Mouse (Mus musculus) forebrain, postnatal 0 days (tissue): Measurements from ENCODE around the gene Tgfbr2. TPM values are rescaled to one million over a fixed set of nuclear protein-coding genes. Genes with fewer than 3 reads are reported as not detected.

Experiments used
- ATAC-seq: fragments of 200-750 bp; cut with Nextera tagmentation; 2 replicates; pipeline ENCODE4 v1.8.0; 2017; ENCODE audit warnings: mild to moderate bottlenecking, moderate library complexity
- DNase-seq: peaks from one replicate; pipeline ENCODE4 v3.0.0-alpha.2; 2015
- H3K27ac ChIP-seq: fragments of 300-500 bp; sonication (generic); 2 replicates; pipeline ENCODE4 v1.5.1; 2014; ENCODE audit warnings: low read depth, mild to moderate bottlenecking, antibody characterized with exemption, low read length, moderate library complexity, mixed read lengths
- H3K27me3 ChIP-seq: fragments of 300-500 bp; sonication (generic); 2 replicates; pipeline ENCODE4 v1.6.1; 2014; ENCODE audit warnings: mild to moderate bottlenecking, low read length, mixed read lengths; ENCODE audit not compliant: insufficient read depth
- H3K36me3 ChIP-seq: fragments of 300-500 bp; sonication (generic); 2 replicates; pipeline ENCODE4 v1.6.1; 2014; ENCODE audit warnings: mild to moderate bottlenecking, moderate library complexity; ENCODE audit not compliant: insufficient read depth
- H3K4me1 ChIP-seq: fragments of 300-500 bp; sonication (generic); 2 replicates; pipeline ENCODE4 v1.6.1; 2014; ENCODE audit warnings: antibody characterized with exemption; ENCODE audit not compliant: insufficient read depth
- H3K4me2 ChIP-seq: fragments of 300-500 bp; sonication (generic); 2 replicates; pipeline ENCODE4 v1.6.1; 2014; ENCODE audit warnings: low read depth, mild to moderate bottlenecking, moderate library complexity
- H3K4me3 ChIP-seq: fragments of 300-500 bp; sonication (generic); 2 replicates; pipeline ENCODE4 v1.5.1; 2014; ENCODE audit warnings: low read depth, low read length, mixed read lengths
- H3K9ac ChIP-seq: fragments of 300-500 bp; sonication (generic); 2 replicates; pipeline ENCODE4 v1.6.1; 2014; ENCODE audit warnings: mild to moderate bottlenecking
- H3K9me3 ChIP-seq: fragments of 300-500 bp; sonication (generic); 2 replicates; pipeline ENCODE4 v1.6.1; 2016; ENCODE audit warnings: low read length
- CTCF ChIP-seq: sonication (generic); IDR thresholded peaks from 2 replicates; pipeline ENCODE4 v1.5.1; 2016; ENCODE audit warnings: antibody characterized with exemption, control low read depth, low read depth
- WGBS: fragments of 180-500 bp; shearing (Covaris S2); extraction: QIAGEN DNeasy Blood & Tissue Kit; methylation state at CpG from one replicate; pipeline ENCODE4 v1.1.7; 2014; 5-methylcytosine and 5-hydroxymethylcytosine counted together
- polyA plus RNA-seq: library from polyadenylated mRNA; unstranded; fragments of >200 nt; fragmentation: Nextera tagmentation; extraction: Ambion mirVana; gene quantifications from 2 replicates; pipeline ENCODE4 v1.2.1, GENCODE M21; 2015
- total RNA-seq: library from RNA; depleted of rRNA; stranded (reverse); fragments of >200 nt; gene quantifications from 2 replicates; pipeline ENCODE4 v1.2.3, GENCODE M21; 2014

Tgfbr2 gene
- total and polyA plus RNA-seq, 2 experiments from 2014 or later = 6.5 to 20.8 TPM

DNA sequence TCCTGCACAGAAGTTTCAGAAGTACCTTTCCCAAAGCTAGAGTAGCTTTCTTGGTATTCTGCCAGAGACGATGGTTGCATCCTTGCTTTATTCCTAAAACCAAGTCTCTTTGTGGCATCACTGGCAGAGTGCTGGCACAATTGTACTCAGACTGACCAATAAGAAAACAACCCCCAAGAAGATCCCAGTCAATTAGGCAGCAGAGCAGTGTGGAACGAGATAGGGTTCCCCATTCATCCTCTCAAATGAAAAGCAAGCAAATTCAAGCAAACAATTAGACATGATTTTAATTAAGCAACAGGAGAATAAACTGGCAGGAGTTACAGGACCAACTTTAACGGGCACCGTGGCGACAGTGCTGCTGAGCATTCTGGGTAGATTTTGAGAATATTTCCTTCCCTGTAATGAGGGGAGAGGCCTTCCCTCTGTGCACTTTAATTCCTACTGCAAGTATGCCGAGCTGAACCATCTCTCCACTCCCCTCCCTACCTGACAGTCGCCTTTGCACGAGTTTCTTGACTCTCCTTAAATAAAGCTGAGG lies 56.8 kb downstream of the Tgfbr2 start:
- no peak for ATAC-seq
- Histone ChIP-seq H3K4me3 (no peak overlapping the region), H3K9me3 (no peaks in the 10 kb centered on the region), H3K36me3 (no peaks in the 10 kb centered on the region), H3K4me1 (no peaks in the 10 kb centered on the region), H3K4me2 (no peak overlapping the region), H3K9ac (no peak overlapping the region), H3K27ac (no peak overlapping the region), H3K27me3 (no peaks in the 10 kb centered on the region)
- no peak for DNase-seq
- WGBS = 20% methylated on average over 8 of the region's 8 CpGs
- no peak for TF ChIP-seq CTCF

DNA sequence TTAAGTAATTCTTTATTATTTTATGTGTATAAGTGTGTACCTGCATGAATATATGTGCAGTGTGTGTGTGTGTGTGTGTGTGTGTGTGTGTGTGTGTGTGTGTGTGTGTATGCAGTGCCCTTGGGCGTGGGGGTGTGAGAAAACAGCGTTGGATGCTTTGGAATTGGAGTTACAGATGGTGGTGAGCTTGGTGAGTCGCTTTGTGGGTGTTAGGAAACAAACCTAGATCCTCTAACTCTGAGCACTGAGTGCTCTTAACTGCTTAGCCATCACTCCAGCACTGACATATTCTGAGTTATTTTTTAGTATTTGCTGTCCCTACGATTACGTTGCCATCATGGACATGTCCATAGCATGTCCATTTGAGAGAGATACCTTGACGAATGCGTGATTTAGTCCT lies 59.3 kb downstream of the Tgfbr2 start:
- no peak for TF ChIP-seq CTCF
- H3K9me3 ChIP-seq = no peaks in the 10 kb centered on the region
- no peaks in the 10 kb centered on the region for H3K36me3 ChIP-seq
- no peaks in the 10 kb centered on the region for H3K4me1 ChIP-seq
- H3K4me3 ChIP-seq = no peak overlapping the region
- H3K9ac ChIP-seq = no peak overlapping the region
- no peak for ATAC-seq
- H3K27ac ChIP-seq = no peak overlapping the region
- DNase-seq = no peak
- H3K4me2 ChIP-seq = no peak overlapping the region
- WGBS = 95% methylated on average over 7 of the region's 7 CpGs
- H3K27me3 ChIP-seq = no peaks in the 10 kb centered on the region

DNA sequence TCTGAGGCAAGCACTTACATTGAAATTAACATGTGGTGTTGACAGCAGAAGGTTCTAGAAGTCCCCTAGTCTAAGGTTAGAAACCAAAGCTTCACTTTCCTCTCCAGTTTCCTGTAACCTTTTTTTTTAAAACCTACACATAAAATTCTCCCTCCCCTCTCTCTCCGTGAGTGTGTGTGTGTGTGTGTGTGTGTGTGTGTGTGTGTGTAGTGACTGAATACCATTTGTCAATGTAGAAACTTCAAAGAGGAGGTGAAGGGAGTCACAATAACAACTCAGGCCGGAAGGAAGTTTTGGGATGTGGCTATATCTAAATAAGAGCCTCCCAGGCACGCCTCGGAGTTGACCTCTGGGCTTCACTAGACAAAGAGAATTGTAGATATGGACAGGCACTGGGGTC lies 60.8 kb downstream of the Tgfbr2 start:
- no peak for DNase-seq
- Histone ChIP-seq H3K4me2 (no peak overlapping the region), H3K27ac (no peak overlapping the region), H3K4me1 (no peaks in the 10 kb centered on the region), H3K36me3 (no peaks in the 10 kb centered on the region), H3K9ac (no peak overlapping the region), H3K9me3 (no peaks in the 10 kb centered on the region), H3K27me3 (no peaks in the 10 kb centered on the region), H3K4me3 (no peak overlapping the region)
- 82% methylated on average over 4 of the region's 4 CpGs for WGBS
- ATAC-seq = no peak
- TF ChIP-seq CTCF = no peak

DNA sequence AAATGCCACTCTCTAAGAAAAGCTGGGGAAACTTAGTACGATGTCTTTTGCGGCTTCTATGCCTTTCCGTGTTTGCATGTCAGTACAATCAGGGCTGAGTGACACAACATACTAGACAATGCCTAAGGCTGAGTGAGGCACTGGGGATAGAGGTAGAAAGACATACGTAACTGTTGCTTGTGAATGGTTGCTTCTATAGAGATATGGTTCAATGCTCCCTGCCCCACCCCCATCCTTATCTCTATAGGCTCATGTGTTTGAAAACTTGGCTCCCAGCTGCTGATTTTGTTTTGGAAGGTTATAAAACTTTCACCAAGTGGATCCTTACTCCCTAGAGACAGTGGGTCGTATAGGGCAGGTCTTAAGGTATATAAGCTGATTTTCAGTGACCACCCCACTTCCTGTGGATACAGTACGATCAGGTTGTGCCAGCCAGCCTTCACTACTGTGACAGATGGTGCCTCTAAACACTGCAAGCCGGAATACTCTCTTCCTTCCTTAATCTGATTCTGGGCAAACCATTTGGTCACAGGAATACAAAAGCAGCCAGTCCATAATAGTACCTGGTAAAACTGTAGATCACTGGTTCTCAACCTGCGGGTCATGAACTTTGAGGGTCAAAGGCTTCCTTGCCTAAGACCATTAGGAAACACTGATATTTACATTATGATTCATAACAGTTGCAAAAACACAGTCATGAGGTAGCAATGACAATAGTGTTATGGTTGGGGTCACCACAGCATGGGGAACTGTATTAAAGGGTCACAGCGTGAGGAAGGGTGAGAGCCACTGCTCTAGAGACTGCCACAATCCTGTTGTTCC lies 63.8 kb downstream of the Tgfbr2 start:
- Histone ChIP-seq H3K4me3 (no peak overlapping the region), H3K4me2 (no peak overlapping the region), H3K36me3 (no peaks in the 10 kb centered on the region), H3K27me3 (no peaks in the 10 kb centered on the region), H3K9ac (no peak overlapping the region), H3K9me3 (no peaks in the 10 kb centered on the region), H3K4me1 (no peaks in the 10 kb centered on the region), H3K27ac (no peak overlapping the region)
- DNase-seq (no peak), ATAC-seq (no peak)
- 80% methylated on average over 9 of the region's 9 CpGs for WGBS
- TF ChIP-seq CTCF = no peak

DNA sequence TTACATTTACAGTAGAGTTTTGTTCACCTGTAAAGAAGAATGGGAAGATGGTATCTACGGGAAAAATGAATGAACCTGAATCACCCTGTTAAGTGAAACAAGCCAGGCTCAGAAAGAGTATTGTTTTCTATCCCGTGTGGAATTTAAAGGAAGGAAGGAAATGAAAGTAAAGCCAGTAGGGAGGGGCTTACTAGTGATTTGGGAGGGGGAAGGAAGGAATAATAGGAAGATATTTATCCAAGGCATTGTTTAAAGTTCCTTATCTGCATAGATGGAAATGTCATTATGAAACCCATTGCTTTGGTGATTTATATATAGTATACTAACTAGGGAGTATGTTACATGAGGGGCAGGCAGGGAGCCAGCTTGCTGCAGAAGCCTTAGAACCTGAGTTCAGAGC lies 66.4 kb downstream of the Tgfbr2 start:
- ATAC-seq (no peak), DNase-seq (no peak)
- Histone ChIP-seq H3K27me3 (no peaks in the 10 kb centered on the region), H3K27ac (no peak overlapping the region), H3K36me3 (no peaks in the 10 kb centered on the region), H3K4me3 (no peak overlapping the region), H3K4me2 (no peak overlapping the region), H3K9ac (no peak overlapping the region), H3K9me3 (no peaks in the 10 kb centered on the region), H3K4me1 (no peaks in the 10 kb centered on the region)
- no peak for TF ChIP-seq CTCF
- WGBS = 75% methylated on average over 2 of the region's 2 CpGs

DNA sequence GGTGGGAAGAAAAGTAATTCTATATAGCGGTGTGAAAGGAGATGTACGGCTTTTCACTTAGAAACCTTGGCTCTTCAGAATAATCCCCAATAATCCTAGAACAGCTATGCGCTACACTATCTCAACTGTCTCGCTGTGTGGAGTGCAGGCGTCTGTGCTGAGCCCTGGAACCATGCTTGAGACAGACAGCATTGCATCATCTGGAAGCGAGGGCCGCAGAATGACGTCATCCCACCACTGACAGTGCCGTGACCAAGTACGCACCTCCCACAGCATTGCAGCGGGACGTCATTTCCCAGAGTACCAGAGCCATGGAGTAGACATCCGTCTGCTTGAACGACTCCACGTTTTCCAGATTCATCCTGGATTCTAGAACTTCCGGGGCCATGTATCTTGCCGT lies 70.4 kb downstream of the Tgfbr2 start:
- Histone ChIP-seq H3K4me3 (no peak overlapping the region), H3K9me3 (no peaks in the 10 kb centered on the region), H3K4me1 (no peaks in the 10 kb centered on the region), H3K27me3 (no peaks in the 10 kb centered on the region), H3K4me2 (no peak overlapping the region), H3K36me3 (no peaks in the 10 kb centered on the region), H3K27ac (no peak overlapping the region), H3K9ac (no peak overlapping the region)
- DNase-seq = no peak
- no peak for ATAC-seq
- no peak for TF ChIP-seq CTCF
- 94% methylated on average over 17 of the region's 17 CpGs for WGBS

DNA sequence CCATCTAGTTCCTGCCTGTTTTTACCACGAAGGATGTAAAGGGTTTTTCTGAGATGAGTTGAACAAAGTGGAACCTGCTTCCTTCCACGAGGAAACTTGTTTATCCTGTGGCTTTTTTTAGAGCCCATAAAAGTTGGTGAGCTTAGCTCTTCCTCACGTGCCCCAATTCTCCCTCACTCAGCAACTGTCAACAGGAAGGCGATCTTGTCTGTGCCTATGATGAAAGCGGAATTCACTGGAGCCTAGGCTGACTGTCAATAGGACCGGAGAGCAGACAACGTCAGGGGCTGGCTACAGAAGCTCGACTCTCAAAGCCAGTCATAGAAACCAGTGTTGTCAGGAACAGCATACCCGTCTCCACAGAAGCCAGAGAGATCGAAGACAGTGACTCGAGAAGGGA lies 73.3 kb downstream of the Tgfbr2 start:
- H3K9ac ChIP-seq = no peak overlapping the region
- H3K27ac ChIP-seq = no peak overlapping the region
- H3K4me1 ChIP-seq = no peaks in the 10 kb centered on the region
- 86% methylated on average over 11 of the region's 11 CpGs for WGBS
- H3K27me3 ChIP-seq = no peaks in the 10 kb centered on the region
- no peak for TF ChIP-seq CTCF
- H3K9me3 ChIP-seq = no peaks in the 10 kb centered on the region
- H3K4me2 ChIP-seq = no peak overlapping the region
- H3K36me3 ChIP-seq = no peaks in the 10 kb centered on the region
- ATAC-seq = no peak
- no peak for DNase-seq
- H3K4me3 ChIP-seq = no peak overlapping the region
